Mouse (Mus musculus): ENCODE measurements around the gene Obscn. TPM values are rescaled to one million over a fixed set of nuclear protein-coding genes. Genes with fewer than 3 reads are reported as not detected.

Gene Obscn
- polyA plus RNA-seq, 1 experiment from 2014 or later = 0.19 TPM

DNA sequence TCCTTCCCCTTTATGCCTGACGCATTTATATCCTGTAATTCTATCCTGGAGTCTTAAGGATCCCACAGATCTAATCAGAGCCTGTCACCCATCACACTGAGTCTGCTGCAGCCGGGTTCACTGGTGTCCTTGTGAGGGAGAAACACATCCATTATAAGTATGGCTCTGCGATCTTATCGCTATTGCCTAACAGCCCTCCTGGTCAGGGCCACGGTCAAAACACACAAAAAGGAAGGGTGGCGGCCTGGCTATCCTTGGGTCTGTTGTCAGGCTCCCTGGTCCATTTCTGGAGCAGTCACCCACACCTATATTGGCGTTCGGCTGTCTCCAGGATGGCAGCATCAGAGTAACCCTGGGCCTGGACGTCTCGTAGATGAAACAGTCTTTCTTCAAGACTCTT lies 48.6 kb downstream of the Obscn start:
- ATAC-seq (ENCODE audit: low FRiP score) (no peak), DNase-seq (ENCODE audit: low spot score) (no peak)
- Histone ChIP-seq H3K9me3 (ENCODE audit: control insufficient read depth, low read length) (no peaks in the 10 kb centered on the region), H3K36me3 (ENCODE audit: control insufficient read depth, insufficient read depth, low read length) (no peaks in the 10 kb centered on the region), H3K4me1 (replicated peaks; ENCODE audit: control insufficient read depth, insufficient read depth, low read length) (no peaks in the 10 kb centered on the region), H3K27me3 (ENCODE audit: control insufficient read depth, insufficient read depth, low read length) (no peaks in the 10 kb centered on the region), H3K4me3 (ENCODE audit: low read depth, low read length) (no peak overlapping the region), H3K27ac (ENCODE audit: low read depth, low read length) (no peak overlapping the region), H3K9ac (ENCODE audit: low read depth, low read length) (no peak overlapping the region), H3K4me2 (replicated peaks; ENCODE audit: low read depth, low read length) (no peak overlapping the region)
- WGBS = 92% methylated on average over 10 of the region's 10 CpGs

DNA sequence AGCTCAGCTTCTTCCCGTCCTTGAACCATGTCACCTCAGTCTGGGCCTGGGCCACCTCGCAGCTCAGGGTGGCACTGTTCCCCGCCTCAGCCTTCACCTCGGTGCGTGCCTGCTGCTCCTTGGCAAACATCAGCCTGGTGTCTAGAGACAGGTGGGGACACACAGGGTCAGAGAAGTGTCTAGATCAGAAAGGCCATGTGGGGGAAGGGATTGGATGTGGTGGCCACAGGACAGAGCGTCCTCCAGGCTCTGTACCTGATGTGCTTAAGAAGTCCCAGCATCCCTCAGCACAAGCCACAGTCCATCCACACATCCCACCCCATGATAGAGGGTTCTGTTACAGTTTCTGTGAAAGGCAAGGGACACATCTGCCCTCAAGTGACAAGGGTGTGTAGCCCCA lies 51.0 kb downstream of the Obscn start:
- Histone ChIP-seq H3K27ac (ENCODE audit: low read depth, low read length) (no peak overlapping the region), H3K36me3 (ENCODE audit: control insufficient read depth, insufficient read depth, low read length) (no peaks in the 10 kb centered on the region), H3K27me3 (ENCODE audit: control insufficient read depth, insufficient read depth, low read length) (no peaks in the 10 kb centered on the region), H3K4me2 (replicated peaks; ENCODE audit: low read depth, low read length) (no peak overlapping the region), H3K9ac (ENCODE audit: low read depth, low read length) (no peak overlapping the region), H3K9me3 (ENCODE audit: control insufficient read depth, low read length) (no peaks in the 10 kb centered on the region), H3K4me1 (replicated peaks; ENCODE audit: control insufficient read depth, insufficient read depth, low read length) (no peaks in the 10 kb centered on the region), H3K4me3 (ENCODE audit: low read depth, low read length) (no peak overlapping the region)
- ATAC-seq (ENCODE audit: low FRiP score) (no peak), DNase-seq (ENCODE audit: low spot score) (no peak)
- 88% methylated on average over 6 of the region's 6 CpGs for WGBS

DNA sequence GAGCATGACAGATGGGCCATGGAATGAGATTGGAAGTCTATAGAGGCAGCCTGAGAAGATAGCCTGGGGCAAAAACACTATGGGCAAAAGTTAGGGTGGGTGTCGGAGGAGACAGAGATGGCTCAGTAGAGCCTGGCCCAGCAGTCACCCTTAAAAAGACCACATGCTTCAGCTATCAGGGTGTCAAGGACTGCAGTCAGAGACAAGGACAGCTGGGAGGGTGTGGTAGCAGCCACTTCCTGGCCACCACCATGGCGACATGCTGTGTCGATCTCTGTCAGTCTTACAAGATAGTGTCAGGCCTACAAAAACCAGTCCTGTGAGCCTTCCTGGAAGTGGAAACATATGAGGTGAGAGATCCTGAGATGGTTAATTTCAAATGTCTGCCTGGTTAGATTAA lies 53.1 kb downstream of the Obscn start:
- H3K4me3 ChIP-seq (ENCODE audit: low read depth, low read length) = no peak overlapping the region
- no peaks in the 10 kb centered on the region for H3K9me3 ChIP-seq (ENCODE audit: control insufficient read depth, low read length)
- 89% methylated on average over 3 of the region's 3 CpGs for WGBS
- no peak overlapping the region for H3K9ac ChIP-seq (ENCODE audit: low read depth, low read length)
- no peaks in the 10 kb centered on the region for H3K4me1 ChIP-seq (replicated peaks; ENCODE audit: control insufficient read depth, insufficient read depth, low read length)
- no peak for ATAC-seq (ENCODE audit: low FRiP score)
- no peak overlapping the region for H3K27ac ChIP-seq (ENCODE audit: low read depth, low read length)
- DNase-seq (ENCODE audit: low spot score) = no peak
- H3K36me3 ChIP-seq (ENCODE audit: control insufficient read depth, insufficient read depth, low read length) = no peaks in the 10 kb centered on the region
- no peak overlapping the region for H3K4me2 ChIP-seq (replicated peaks; ENCODE audit: low read depth, low read length)
- H3K27me3 ChIP-seq (ENCODE audit: control insufficient read depth, insufficient read depth, low read length) = no peaks in the 10 kb centered on the region

DNA sequence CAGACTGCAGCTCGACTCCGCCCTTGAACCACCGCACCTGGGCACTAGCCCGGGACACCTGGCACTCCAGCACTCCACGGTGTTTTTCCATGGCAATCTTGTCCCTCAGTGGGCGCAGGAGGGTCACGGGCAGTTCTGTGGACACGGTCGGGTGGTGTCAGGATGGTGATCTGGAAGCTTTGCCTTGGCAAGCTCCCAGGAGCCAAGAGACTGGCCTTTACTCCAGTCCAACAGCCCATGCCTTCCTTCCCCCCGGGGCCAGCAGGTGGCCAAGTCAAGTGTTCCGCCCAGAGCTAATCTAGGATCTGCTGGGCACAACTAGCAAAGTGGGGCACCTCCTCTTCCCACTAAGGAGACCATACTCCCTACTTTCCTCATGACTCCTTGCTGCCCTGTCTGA lies 57.9 kb downstream of the Obscn start:
- H3K4me2 ChIP-seq (replicated peaks; ENCODE audit: low read depth, low read length) = no peak overlapping the region
- H3K4me1 ChIP-seq (replicated peaks; ENCODE audit: control insufficient read depth, insufficient read depth, low read length) = no peaks in the 10 kb centered on the region
- no peak for ATAC-seq (ENCODE audit: low FRiP score)
- H3K9me3 ChIP-seq (ENCODE audit: control insufficient read depth, low read length) = no peaks in the 10 kb centered on the region
- no peak for DNase-seq (ENCODE audit: low spot score)
- 94% methylated on average over 11 of the region's 11 CpGs for WGBS
- no peak overlapping the region for H3K9ac ChIP-seq (ENCODE audit: low read depth, low read length)
- H3K36me3 ChIP-seq (ENCODE audit: control insufficient read depth, insufficient read depth, low read length) = no peaks in the 10 kb centered on the region
- no peak overlapping the region for H3K4me3 ChIP-seq (ENCODE audit: low read depth, low read length)
- H3K27me3 ChIP-seq (ENCODE audit: control insufficient read depth, insufficient read depth, low read length) = no peaks in the 10 kb centered on the region
- no peak overlapping the region for H3K27ac ChIP-seq (ENCODE audit: low read depth, low read length)

DNA sequence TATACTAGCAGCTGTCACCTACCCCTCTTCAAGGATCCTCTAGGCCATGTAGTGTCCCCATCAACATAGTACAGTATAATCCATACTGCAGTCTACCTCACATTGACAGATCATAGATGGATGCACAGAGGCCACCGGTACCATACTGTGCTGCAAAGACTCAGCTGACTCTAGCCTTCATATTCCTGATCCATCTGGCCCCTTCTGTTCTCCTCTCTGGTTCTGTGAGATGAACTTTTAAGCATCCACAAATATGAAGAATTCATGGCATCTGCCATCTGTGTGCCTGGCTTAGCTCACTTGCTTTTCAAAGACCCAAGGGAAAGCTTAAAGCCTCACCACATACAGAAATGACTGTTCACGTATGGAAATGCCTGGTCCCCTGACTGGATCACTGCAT lies 65.9 kb downstream of the Obscn start:
- no peak for ATAC-seq (ENCODE audit: low FRiP score)
- WGBS = 92% methylated on average over 2 of the region's 2 CpGs

DNA sequence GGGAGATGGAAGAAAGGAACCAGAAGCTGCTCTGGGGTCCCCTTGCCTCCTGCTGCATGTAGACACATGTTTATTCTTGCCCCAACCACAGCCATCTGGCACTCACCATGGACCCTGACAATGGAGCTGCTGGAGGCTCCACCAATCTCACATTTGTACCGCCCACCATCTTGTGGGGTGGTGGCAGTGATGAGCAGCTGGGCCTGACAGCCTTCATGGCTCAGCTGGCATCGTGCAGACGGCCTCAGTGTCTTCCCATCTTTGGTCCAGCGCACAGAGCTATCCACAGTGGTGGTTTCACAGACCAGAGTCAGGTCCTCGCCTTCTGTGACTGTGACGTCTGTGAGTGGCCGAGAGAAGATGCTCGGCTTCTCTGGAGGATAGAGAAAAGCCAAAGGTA lies 67.3 kb downstream of the Obscn start:
- Histone ChIP-seq H3K9ac (ENCODE audit: low read depth, low read length) (no peak overlapping the region), H3K4me3 (ENCODE audit: low read depth, low read length) (no peak overlapping the region), H3K9me3 (ENCODE audit: control insufficient read depth, low read length) (no peaks in the 10 kb centered on the region), H3K27me3 (ENCODE audit: control insufficient read depth, insufficient read depth, low read length) (no peaks in the 10 kb centered on the region), H3K4me1 (replicated peaks; ENCODE audit: control insufficient read depth, insufficient read depth, low read length) (no peaks in the 10 kb centered on the region), H3K27ac (ENCODE audit: low read depth, low read length) (no peak overlapping the region), H3K4me2 (replicated peaks; ENCODE audit: low read depth, low read length) (no peak overlapping the region), H3K36me3 (ENCODE audit: control insufficient read depth, insufficient read depth, low read length) (no peaks in the 10 kb centered on the region)
- no peak for ATAC-seq (ENCODE audit: low FRiP score)
- WGBS = 81% methylated on average over 8 of the region's 8 CpGs
- peak; percentile 3 for DNase-seq (ENCODE audit: low spot score)

More for the DNA sequence above, 65.9 kb downstream of the Obscn start:
- DNase-seq (ENCODE audit: low spot score) = no peak
- H3K27ac ChIP-seq (ENCODE audit: low read depth, low read length) = no peak overlapping the region
- H3K4me3 ChIP-seq (ENCODE audit: low read depth, low read length) = no peak overlapping the region
- no peaks in the 10 kb centered on the region for H3K36me3 ChIP-seq (ENCODE audit: control insufficient read depth, insufficient read depth, low read length)
- H3K9ac ChIP-seq (ENCODE audit: low read depth, low read length) = no peak overlapping the region
- no peaks in the 10 kb centered on the region for H3K9me3 ChIP-seq (ENCODE audit: control insufficient read depth, low read length)
- H3K4me1 ChIP-seq (replicated peaks; ENCODE audit: control insufficient read depth, insufficient read depth, low read length) = no peaks in the 10 kb centered on the region
- no peaks in the 10 kb centered on the region for H3K27me3 ChIP-seq (ENCODE audit: control insufficient read depth, insufficient read depth, low read length)
- no peak overlapping the region for H3K4me2 ChIP-seq (replicated peaks; ENCODE audit: low read depth, low read length)

DNA sequence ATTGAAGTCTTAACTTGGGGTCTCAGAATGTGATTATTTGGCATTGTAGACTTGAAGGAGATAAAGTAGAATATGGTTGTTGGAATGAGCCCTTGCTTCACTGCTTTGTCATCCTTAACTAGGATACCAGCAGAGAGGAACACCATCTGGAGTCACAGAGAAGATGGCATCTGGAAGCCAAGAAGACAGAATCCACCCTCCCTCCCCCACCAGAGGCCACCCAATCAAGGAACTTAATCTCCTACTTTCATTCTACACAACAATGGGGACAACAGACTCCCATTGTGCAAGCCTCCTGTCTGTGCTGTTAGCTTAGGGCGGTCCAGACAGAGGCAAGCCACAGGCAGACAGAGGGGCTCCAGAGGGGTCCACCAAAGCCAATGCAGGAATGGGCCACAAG lies 67.8 kb downstream of the Obscn start:
- no peaks in the 10 kb centered on the region for H3K4me1 ChIP-seq (replicated peaks; ENCODE audit: control insufficient read depth, insufficient read depth, low read length)
- no peaks in the 10 kb centered on the region for H3K27me3 ChIP-seq (ENCODE audit: control insufficient read depth, insufficient read depth, low read length)
- H3K4me2 ChIP-seq (replicated peaks; ENCODE audit: low read depth, low read length) = no peak overlapping the region
- no peak overlapping the region for H3K4me3 ChIP-seq (ENCODE audit: low read depth, low read length)
- H3K9me3 ChIP-seq (ENCODE audit: control insufficient read depth, low read length) = no peaks in the 10 kb centered on the region
- no peak overlapping the region for H3K27ac ChIP-seq (ENCODE audit: low read depth, low read length)
- H3K9ac ChIP-seq (ENCODE audit: low read depth, low read length) = no peak overlapping the region
- ATAC-seq (ENCODE audit: low FRiP score) = no peak
- WGBS = 33% methylated on average over 1 of the region's 1 CpGs
- no peaks in the 10 kb centered on the region for H3K36me3 ChIP-seq (ENCODE audit: control insufficient read depth, insufficient read depth, low read length)
- DNase-seq (ENCODE audit: low spot score) = peak; percentile 1

GRCm38 (mm10) chr11:59067921-59068320 lies 68.3 kb downstream of the Obscn start:
- Histone ChIP-seq H3K4me3 (ENCODE audit: low read depth, low read length) (no peak overlapping the region), H3K9ac (ENCODE audit: low read depth, low read length) (no peak overlapping the region), H3K9me3 (ENCODE audit: control insufficient read depth, low read length) (no peaks in the 10 kb centered on the region), H3K27ac (ENCODE audit: low read depth, low read length) (no peak overlapping the region), H3K27me3 (ENCODE audit: control insufficient read depth, insufficient read depth, low read length) (no peaks in the 10 kb centered on the region), H3K4me1 (replicated peaks; ENCODE audit: control insufficient read depth, insufficient read depth, low read length) (no peaks in the 10 kb centered on the region), H3K36me3 (ENCODE audit: control insufficient read depth, insufficient read depth, low read length) (no peaks in the 10 kb centered on the region), H3K4me2 (replicated peaks; ENCODE audit: low read depth, low read length) (no peak overlapping the region)
- ATAC-seq (ENCODE audit: low FRiP score) (no peak), DNase-seq (ENCODE audit: low spot score) (no peak)
- WGBS = 80% methylated on average over 9 of the region's 9 CpGs

DNA sequence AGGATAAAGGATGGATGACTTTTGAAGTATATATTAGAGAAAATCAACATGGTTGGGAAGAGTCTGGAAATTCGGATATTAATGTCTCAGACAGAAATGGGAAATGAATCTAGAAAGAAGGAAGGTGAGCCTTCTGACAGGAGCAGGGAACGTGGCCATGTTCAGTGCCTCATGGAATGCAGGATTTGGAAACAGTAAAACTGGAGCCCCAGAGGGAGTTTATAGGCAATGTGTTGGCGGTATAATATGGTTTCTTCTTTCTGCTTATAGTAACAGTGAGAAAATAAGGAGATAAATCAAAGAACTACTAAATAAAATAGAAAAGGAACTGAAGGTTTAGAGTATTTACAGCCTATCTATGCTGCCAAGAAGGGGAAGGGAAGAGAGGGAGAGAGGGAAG lies 78.2 kb downstream of the Obscn start:
- no peak overlapping the region for H3K27ac ChIP-seq (ENCODE audit: low read depth, low read length)
- no peak for DNase-seq (ENCODE audit: low spot score)
- no peaks in the 10 kb centered on the region for H3K9me3 ChIP-seq (ENCODE audit: control insufficient read depth, low read length)
- H3K36me3 ChIP-seq (ENCODE audit: control insufficient read depth, insufficient read depth, low read length) = no peaks in the 10 kb centered on the region
- H3K4me2 ChIP-seq (replicated peaks; ENCODE audit: low read depth, low read length) = no peak overlapping the region
- H3K4me1 ChIP-seq (replicated peaks; ENCODE audit: control insufficient read depth, insufficient read depth, low read length) = no peaks in the 10 kb centered on the region
- H3K27me3 ChIP-seq (ENCODE audit: control insufficient read depth, insufficient read depth, low read length) = no peaks in the 10 kb centered on the region
- ATAC-seq (ENCODE audit: low FRiP score) = no peak
- WGBS = 74% methylated on average over 3 of the region's 3 CpGs
- H3K4me3 ChIP-seq (ENCODE audit: low read depth, low read length) = no peak overlapping the region
- no peak overlapping the region for H3K9ac ChIP-seq (ENCODE audit: low read depth, low read length)

All from hindbrain, embryonic 11.5 days (tissue).